Mouse (Mus musculus) R1 (cell line): Measurements from ENCODE around the gene Olfr456.
"Not testable (repeated sequence)": the region's sequence is repeated elsewhere in the genome, so short reads cannot be mapped to it uniquely, and the experiment has no call there.

Experiments used
- DNase-seq: peaks from one replicate; pipeline ENCODE4 v3.0.0-alpha.2; 2018; ENCODE audit warnings: low read depth, low spot score

Olfr456 gene

DNA sequence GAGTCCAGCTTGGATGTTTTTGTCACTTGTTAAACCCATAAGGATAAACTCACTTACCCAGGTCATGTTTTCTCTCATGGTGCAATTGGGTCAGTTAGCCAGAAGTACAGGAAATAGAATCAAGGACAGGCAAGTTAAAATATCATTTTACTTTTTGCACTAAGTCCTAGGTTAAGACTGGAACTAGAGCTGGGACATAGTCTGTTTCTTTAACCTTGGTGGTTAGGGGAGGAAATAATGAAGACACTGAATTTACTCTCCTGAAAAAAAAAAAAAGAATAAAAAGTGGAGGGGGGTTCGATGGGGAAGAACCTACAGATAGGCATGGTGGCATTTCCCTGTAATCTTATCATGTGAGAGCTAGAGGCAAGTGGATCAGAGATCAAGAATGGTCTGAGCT, at the start of gene Olfr456:
Gene Olfr456, minus strand, starts transcription at position 101 of the 400 bp plus-strand sequence.
- no peak for DNase-seq

DNA sequence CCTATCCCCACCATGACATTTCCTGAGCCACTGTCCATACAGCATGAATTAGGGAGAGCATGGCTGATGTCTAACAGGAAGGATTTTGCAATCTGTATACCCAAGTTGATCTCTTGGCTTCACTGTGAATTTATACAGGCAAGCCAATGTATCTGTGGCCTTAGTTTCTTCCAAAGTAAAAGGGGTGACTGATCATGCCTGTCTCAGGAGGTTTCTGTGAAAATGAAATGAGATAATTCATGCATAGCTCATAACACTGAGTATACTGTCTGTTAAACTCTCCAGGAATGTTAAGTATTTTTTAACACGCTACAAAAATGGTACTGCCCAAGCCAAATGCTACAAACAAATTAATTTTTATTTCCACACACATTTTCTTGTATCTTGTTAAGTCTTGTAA, 26.4 kb upstream of the Olfr456 start:
- no peak for DNase-seq

DNA sequence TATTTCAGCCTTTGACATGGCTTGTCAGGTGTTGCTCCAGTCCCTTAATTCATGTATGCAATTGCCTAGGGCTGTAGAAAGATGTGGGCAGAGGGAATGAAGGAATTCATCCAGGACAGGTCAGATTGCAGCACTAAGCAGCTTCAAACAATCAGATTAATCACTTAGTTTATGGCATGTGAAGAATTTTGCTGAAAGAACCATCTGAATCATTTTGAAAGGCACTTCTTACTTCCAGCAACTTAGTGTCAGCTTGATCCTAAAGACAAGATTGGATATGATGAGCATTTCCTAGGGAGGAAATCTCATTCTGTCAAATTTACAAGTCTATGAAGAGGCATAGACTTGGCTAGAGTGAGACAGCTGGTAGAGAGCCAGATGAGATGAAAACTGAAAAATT, 22.3 kb upstream of the Olfr456 start:
- DNase-seq: no peak

DNA sequence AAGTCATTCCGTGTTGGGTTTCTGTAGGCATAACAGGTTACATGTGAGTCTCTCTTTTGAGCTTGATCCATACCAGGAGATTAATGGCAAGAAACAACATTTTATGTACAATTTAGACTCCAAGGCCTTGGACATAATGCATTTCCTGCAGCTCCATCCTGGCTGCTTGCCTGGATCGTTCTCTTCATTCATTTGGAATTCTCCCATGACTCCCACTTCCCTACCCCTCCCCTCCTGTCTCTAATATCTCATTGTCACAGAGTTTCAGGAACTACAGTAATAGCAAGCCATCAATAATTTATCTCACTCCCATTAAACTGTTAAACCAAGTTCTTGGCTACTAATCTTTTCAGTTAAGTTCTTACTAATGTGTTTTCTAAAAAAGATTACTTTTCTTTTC, 16.5 kb upstream of the Olfr456 start:
- no peak for DNase-seq

DNA sequence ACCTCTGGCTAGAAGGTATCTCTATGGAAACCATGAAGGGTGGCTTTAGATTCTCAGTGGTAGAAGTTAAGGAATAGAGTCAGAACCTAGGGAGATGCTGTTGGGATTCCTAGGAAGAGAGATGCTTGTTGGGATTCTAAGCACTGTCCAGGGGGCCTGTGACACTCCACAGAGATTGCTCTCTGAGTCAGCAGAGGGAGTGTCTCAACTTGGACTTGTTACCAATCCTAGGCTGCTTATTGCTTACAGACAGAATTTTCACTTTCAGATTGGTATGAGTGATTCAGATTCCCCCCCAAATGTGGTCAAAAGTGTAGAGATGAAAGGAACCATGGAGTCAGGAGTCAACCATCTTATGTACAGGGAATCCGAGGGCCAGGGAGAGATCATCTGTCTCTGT, 2.7 kb upstream of the Olfr456 start:
- no peak for DNase-seq

DNA sequence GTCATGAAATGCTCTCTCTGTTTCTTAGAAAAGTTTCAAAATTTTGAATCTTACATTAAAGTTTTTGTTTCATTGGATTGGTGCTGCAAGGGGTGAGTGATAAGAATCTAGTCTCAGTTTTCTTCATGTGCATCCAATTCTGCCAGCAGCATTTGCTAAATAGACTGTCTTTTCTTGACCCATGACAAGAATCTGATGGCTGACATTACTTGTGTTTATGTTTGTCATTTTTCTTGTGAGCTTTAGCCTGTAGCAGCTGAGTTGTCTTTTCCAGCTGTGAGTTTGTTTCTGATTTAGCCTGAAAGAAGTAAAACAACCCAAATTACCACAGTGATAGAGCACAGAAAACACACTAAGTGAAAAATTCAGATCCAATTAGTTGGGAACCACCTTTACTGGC, 2.4 kb downstream of the Olfr456 start:
- no peak for DNase-seq

DNA sequence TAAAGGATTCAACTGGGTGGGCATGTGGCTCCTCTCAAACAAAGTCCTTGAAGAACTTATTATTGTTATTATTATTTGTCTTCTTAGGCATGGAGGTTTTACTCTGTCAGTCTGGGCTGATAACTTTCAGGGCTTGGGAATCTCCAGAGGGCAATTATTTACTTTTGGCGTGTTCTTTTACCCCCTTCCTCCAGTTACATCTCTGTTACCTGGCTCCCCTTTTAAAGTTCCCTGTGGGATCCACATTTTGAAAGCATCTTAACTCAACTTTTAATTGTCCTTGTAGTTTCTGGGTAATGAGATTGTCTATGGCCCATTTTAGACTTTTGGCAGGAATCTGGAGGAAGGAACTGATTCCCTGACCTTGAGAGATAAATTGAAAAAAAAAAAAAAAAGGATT, 10.8 kb downstream of the Olfr456 start, which contains the start of gene Olfr457:
Gene Olfr457, minus strand, starts transcription at position 101 of the 400 bp plus-strand sequence.
- DNase-seq: no peak

DNA sequence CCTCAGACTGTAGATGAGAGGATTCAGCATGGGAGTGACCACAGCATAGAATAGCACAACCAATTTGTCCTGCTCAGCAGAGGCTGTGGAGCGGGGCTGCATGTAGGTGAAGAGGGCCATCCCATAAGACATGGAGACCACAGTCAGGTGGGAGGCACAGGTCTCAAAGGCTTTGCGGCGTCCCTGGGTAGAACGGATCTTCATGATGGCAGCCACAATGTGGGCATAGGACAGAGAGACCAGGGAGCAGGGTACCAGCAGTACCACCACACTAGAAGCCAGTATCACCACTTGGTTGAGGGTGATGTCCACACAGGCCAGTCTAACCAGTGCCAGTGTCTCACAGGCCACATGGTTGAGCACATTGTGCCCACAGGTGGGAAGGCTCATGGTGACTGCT, 15.7 kb downstream of the Olfr456 start:
- not testable (repeated sequence) for DNase-seq

DNA sequence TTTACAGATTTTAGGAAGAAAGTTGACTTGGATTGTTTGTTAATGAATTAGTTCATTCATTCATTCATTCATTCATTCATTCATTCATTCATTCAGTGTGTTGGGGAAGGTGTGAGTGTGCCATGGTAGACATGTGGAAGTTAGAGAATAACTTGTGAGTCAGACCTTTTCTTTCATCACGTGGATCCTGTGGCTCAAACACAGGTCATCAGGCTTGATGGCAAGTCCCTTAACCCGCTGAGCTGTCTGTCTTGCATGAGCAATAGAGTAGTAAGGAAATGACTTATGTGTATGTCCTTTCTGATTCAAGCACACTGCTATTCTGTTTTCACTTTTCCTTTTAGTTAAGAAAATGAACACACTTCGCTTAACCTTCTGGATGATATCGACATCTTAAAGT, 16.5 kb downstream of the Olfr456 start:
- DNase-seq: no peak

DNA sequence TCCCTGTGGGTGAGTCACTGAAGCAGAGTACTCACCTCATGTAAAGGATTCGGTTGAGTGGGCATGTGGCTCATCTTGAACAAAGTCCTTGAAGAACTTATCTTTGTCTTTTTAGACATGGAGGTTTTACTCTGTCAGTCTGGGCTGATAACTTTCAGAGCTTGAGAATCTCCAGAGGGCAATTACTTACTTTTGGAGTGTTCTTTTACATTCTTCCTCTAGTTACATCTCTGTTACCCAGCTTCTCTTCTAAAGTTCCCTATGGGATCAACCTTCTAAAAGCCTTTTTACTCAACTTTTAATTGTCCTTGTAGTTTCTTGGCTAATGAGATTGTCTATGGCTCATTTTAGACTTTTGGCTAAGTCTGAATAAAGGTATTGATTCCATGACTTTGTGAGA, 21.9 kb downstream of the Olfr456 start, which contains the start of gene Olfr458:
Gene Olfr458, minus strand, starts transcription at position 101 of the 400 bp plus-strand sequence.
- no peak for DNase-seq

DNA sequence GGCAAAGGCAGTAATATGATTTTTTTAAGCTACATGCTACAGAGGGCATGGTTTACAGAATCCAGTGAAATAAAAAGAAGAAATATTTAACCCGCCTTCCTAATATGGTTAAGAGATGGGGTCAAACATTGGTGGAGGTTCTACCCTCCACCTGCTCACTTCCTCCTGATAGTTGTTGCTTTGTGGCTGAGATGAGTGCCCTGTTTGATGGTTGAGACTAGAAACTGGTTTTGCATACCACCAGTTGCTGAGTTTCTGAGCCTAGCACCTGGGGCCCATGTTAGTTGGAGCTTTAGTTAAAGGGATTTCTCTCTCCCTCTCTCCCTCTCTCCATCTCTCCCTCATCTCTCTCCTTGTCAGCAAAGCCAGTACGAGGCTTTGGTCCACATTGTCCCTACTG, 39.6 kb downstream of the Olfr456 start:
- no peak for DNase-seq

DNA sequence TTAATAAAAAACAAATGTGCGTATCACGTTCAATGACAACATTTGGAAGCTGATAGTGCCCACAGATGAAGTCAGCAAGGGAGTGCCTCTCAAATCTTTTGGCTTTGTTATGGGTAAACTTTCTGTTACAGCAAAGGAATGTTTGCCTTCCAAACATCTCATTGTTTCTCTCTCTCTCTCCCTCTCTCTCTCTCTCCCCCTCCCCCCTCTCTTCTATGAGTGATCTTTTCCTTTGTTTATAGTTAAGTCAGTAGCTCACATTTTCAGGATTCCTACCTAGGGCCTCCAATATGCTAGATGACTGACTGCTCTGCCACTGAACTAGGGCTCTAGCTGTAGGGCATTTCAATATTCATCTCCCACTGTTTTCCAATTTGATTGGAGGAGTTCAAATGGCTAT, 42.5 kb downstream of the Olfr456 start:
- DNase-seq: peak; percentile 60

DNA sequence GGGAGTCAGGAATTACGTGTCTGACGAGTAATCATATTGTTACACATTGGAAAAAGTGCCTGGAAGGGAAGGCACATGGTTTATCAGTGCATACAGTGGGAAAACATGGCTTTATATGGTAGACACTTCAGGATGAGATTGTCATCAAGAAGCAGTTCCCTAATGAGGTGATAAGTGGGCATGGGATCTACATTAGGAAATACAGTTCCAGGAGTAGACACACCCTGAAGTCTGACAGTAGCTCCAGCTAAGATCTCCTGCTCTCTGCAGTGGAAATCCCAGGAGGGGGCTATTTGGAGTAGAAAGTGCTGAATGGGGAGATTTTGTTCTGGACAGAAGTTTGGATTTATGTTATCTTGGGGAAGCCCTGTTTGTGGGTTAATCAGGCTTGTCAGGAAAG, 45.6 kb downstream of the Olfr456 start:
- DNase-seq: no peak
